Mouse (Mus musculus) intestine, embryonic 14.5 days (tissue): ENCODE measurements around the gene Dst. TPM values are rescaled to one million over a fixed set of nuclear protein-coding genes. Genes with fewer than 3 reads are reported as not detected.

ENCODE experiments used
- ATAC-seq: fragments of 200-750 bp; cut with Nextera tagmentation; replicated peaks from 2 replicates; pipeline ENCODE4 v1.8.0; 2017; ENCODE audit warnings: low read depth, moderate number of reproducible peaks, moderate TSS enrichment, moderate library complexity; ENCODE audit not compliant: low FRiP score, low TSS enrichment
- DNase-seq: peaks from one replicate; pipeline ENCODE4 v3.0.0-alpha.2; 2018; ENCODE audit warnings: low spot score
- H3K27ac ChIP-seq: fragments of 300-500 bp; sonication (generic); 2 replicates; pipeline ENCODE4 v1.5.1; 2014; ENCODE audit warnings: low read depth, mild to moderate bottlenecking, control low read depth
- H3K27me3 ChIP-seq: fragments of 300-500 bp; sonication (generic); replicated peaks from 2 replicates; pipeline ENCODE4 v1.6.1; 2014; ENCODE audit warnings: low read length, control low read depth; ENCODE audit not compliant: control insufficient read depth, insufficient read depth
- H3K36me3 ChIP-seq: fragments of 300-500 bp; sonication (generic); 2 replicates; pipeline ENCODE4 v1.6.1; 2014; ENCODE audit warnings: low read length, control low read depth; ENCODE audit not compliant: control insufficient read depth, insufficient read depth
- H3K4me1 ChIP-seq: fragments of 300-500 bp; sonication (generic); replicated peaks from 2 replicates; pipeline ENCODE4 v1.6.1; 2014; ENCODE audit warnings: low read length, control low read depth, mixed read lengths; ENCODE audit not compliant: control insufficient read depth, insufficient read depth
- H3K4me2 ChIP-seq: fragments of 300-500 bp; sonication (generic); 2 replicates; pipeline ENCODE4 v1.6.1; 2014; ENCODE audit warnings: low read length
- H3K4me3 ChIP-seq: fragments of 300-500 bp; sonication (generic); 2 replicates; pipeline ENCODE4 v1.5.1; 2014; ENCODE audit warnings: low read depth, low read length, control low read depth, mixed read lengths
- H3K9ac ChIP-seq: fragments of 300-500 bp; sonication (generic); 2 replicates; pipeline ENCODE4 v1.6.1; 2014; ENCODE audit warnings: mild to moderate bottlenecking, low read length
- H3K9me3 ChIP-seq: fragments of 300-500 bp; sonication (generic); 2 replicates; pipeline ENCODE4 v1.6.1; 2016; ENCODE audit warnings: low read length, control low read depth; ENCODE audit not compliant: control insufficient read depth
- WGBS: fragments of 180-500 bp; shearing (Covaris S2); extraction: QIAGEN DNeasy Blood & Tissue Kit; methylation state at CpG from one replicate; pipeline ENCODE4 v1.1.7; 2014; 5-methylcytosine and 5-hydroxymethylcytosine counted together
- polyA plus RNA-seq: library from polyadenylated mRNA; unstranded; fragments of >200 nt; fragmentation: Nextera tagmentation; extraction: Ambion mirVana; gene quantifications from 2 replicates; pipeline ENCODE4 v1.2.1, GENCODE M21; 2014

The Dst gene
- polyA plus RNA-seq, 1 experiment from 2014 or later = 27.7 TPM

DNA sequence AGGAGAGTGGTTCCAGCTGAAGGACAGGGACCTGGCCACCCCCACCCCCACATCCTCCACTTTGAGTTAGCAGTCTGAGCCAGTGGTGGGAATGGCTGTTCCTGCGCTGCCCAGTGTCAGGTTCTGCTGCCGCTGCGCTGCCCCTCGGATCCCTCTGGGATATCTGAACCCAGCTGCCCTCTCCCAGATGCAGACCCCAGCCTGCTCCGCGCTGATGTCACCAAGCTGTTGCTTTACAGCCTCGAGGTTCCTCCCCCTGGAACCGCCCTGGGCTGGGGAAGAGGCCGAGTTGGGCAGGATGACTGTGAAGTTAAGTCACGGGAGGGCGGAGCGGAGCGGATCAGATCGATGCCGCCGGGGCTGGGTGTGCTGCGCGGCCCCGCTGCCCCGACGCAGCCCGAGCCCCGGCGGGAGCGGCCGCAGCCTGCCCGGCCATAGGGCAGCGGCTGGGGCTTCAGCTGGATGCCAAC, 328.3 kb downstream of the Dst start:
- Histone ChIP-seq H3K4me2 (peak overlapping the region; percentile 78), H3K9ac (peak overlapping the region; percentile 55), H3K4me1 (peaks cover 16% of the 10 kb centered on the region), H3K27ac (peak overlapping the region; percentile 24; the same call in 1 of the 2 replicates), H3K9me3 (no peaks in the 10 kb centered on the region), H3K4me3 (peak overlapping the region; percentile 56), H3K27me3 (no peaks in the 10 kb centered on the region), H3K36me3 (no peaks in the 10 kb centered on the region)
- peak; percentile 89 for ATAC-seq
- under 1% methylated on average over 28 of the region's 28 CpGs for WGBS
- DNase-seq = peak; percentile 80

GRCm38 (mm10) chr1:34237211-34237610, 329.2 kb downstream of the Dst start:
- Histone ChIP-seq H3K4me1 (peaks cover 16% of the 10 kb centered on the region), H3K27me3 (no peaks in the 10 kb centered on the region), H3K27ac (no peak overlapping the region), H3K4me3 (peak overlapping the region; percentile 56), H3K9me3 (no peaks in the 10 kb centered on the region), H3K36me3 (no peaks in the 10 kb centered on the region), H3K4me2 (peak overlapping the region; percentile 78), H3K9ac (peak overlapping the region; percentile 55; the same call in 1 of the 2 replicates)
- WGBS = 25% methylated on average over 14 of the region's 14 CpGs
- DNase-seq (peak; percentile 56), ATAC-seq (no peak)

- ATAC-seq = no peak
- peaks cover 16% of the 10 kb centered on the region for H3K4me1 ChIP-seq
- no peak overlapping the region for H3K9ac ChIP-seq
- peak overlapping the region; percentile 78 for H3K4me2 ChIP-seq
- H3K27ac ChIP-seq = no peak overlapping the region; the same call in 1 of the 2 replicates
- no peaks in the 10 kb centered on the region for H3K36me3 ChIP-seq
- no peaks in the 10 kb centered on the region for H3K27me3 ChIP-seq
- WGBS = 53% methylated on average over 12 of the region's 12 CpGs
- peak overlapping the region; percentile 56 for H3K4me3 ChIP-seq
- DNase-seq = no peak
- no peaks in the 10 kb centered on the region for H3K9me3 ChIP-seq
These were observed 329.7 kb downstream of the Dst start for GRCm38 (mm10) chr1:34237689-34238091.

DNA sequence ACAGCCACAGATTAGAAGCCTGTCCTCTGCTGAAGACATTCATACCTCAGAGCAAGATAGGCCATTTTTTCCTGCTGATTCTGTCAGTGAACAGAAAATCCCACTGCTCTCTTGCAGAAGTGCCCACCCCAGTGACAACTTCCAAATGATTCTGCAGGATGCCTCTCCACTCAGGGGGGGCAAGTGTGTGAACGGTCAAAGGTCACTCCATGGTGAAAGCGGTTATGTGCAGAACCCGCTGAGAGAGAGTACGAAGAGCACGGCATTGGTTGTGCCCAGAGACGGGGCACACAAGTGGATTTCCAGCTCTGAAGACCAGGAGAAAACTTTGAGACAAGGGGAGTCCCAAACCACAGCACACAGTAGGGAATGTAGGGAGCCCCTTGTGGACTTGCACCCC, 330.2 kb downstream of the Dst start:
- ATAC-seq = no peak
- H3K27me3 ChIP-seq = no peaks in the 10 kb centered on the region
- 81% methylated on average over 6 of the region's 6 CpGs for WGBS
- no peak for DNase-seq
- no peak overlapping the region for H3K27ac ChIP-seq
- H3K4me2 ChIP-seq = peak overlapping the region; percentile 78
- no peaks in the 10 kb centered on the region for H3K9me3 ChIP-seq
- no peaks in the 10 kb centered on the region; the same call in 1 of the 2 replicates for H3K36me3 ChIP-seq
- no peak overlapping the region for H3K4me3 ChIP-seq
- peaks cover 16% of the 10 kb centered on the region for H3K4me1 ChIP-seq
- no peak overlapping the region for H3K9ac ChIP-seq

- WGBS = 85% methylated on average over 10 of the region's 10 CpGs
- no peaks in the 10 kb centered on the region for H3K9me3 ChIP-seq
- H3K36me3 ChIP-seq = peaks cover 13% of the 10 kb centered on the region
- H3K27me3 ChIP-seq = no peaks in the 10 kb centered on the region
- ATAC-seq (no peak), DNase-seq (no peak)
- H3K4me1 ChIP-seq = no peaks in the 10 kb centered on the region; the same call in 1 of the 2 replicates
- no peak overlapping the region for H3K27ac ChIP-seq
- H3K4me3 ChIP-seq = no peak overlapping the region
- H3K9ac ChIP-seq = no peak overlapping the region
- no peak overlapping the region for H3K4me2 ChIP-seq
These were observed 336.7 kb downstream of the Dst start for GRCm38 (mm10) chr1:34244678-34245077.

- Histone ChIP-seq H3K9ac (no peak overlapping the region), H3K4me3 (no peak overlapping the region), H3K36me3 (peaks cover 13% of the 10 kb centered on the region), H3K27ac (no peak overlapping the region), H3K9me3 (no peaks in the 10 kb centered on the region), H3K4me1 (no peaks in the 10 kb centered on the region), H3K4me2 (no peak overlapping the region), H3K27me3 (no peaks in the 10 kb centered on the region)
- WGBS = 60% methylated on average over 15 of the region's 15 CpGs
- DNase-seq = no peak
- no peak for ATAC-seq
These were observed 338.1 kb downstream of the Dst start for GRCm38 (mm10) chr1:34245951-34246641.

GRCm38 (mm10) chr1:34246642-34246987, 338.6 kb downstream of the Dst start:
- H3K4me2 ChIP-seq = no peak overlapping the region
- H3K36me3 ChIP-seq = peaks cover 13% of the 10 kb centered on the region
- DNase-seq (no peak), ATAC-seq (no peak)
- no peaks in the 10 kb centered on the region for H3K27me3 ChIP-seq
- 88% methylated on average over 8 of the region's 8 CpGs for WGBS
- no peak overlapping the region for H3K4me3 ChIP-seq
- no peak overlapping the region for H3K9ac ChIP-seq
- no peaks in the 10 kb centered on the region for H3K4me1 ChIP-seq
- no peaks in the 10 kb centered on the region for H3K9me3 ChIP-seq
- H3K27ac ChIP-seq = no peak overlapping the region

- ATAC-seq (no peak; the same call in 1 of the 2 replicates), DNase-seq (no peak)
- no peak overlapping the region for H3K4me2 ChIP-seq
- no peaks in the 10 kb centered on the region for H3K27me3 ChIP-seq
- H3K36me3 ChIP-seq = peaks cover 19% of the 10 kb centered on the region
- H3K4me3 ChIP-seq = no peak overlapping the region
- H3K27ac ChIP-seq = no peak overlapping the region
- H3K9ac ChIP-seq = no peak overlapping the region
- no peaks in the 10 kb centered on the region for H3K9me3 ChIP-seq
- H3K4me1 ChIP-seq = peaks cover 4% of the 10 kb centered on the region; the same call in 1 of the 2 replicates
- WGBS = 59% methylated on average over 13 of the region's 13 CpGs
These were observed 343.1 kb downstream of the Dst start for GRCm38 (mm10) chr1:34251137-34251536.

DNA sequence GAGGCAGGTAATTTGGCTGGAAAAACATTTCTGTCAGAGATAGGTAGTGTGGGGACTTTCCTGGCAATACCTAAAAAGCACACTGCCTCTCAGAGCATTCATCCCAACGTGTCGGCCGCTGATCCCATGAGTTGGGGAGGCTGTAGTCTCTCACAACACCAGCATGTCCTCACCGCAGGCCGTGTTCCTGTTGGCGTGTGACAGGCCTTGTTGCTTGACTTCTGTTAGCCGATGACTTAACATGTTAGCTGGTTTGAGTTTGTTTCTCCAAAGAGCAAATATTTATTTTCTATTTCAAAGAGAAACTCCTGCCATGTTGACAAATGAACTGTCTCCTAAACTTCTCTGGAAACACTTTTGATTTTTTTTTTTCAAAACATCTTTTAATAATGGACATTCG, 344.2 kb downstream of the Dst start:
- Histone ChIP-seq H3K27me3 (no peaks in the 10 kb centered on the region), H3K27ac (no peak overlapping the region), H3K4me1 (peaks cover 4% of the 10 kb centered on the region; the same call in 1 of the 2 replicates), H3K36me3 (peaks cover 21% of the 10 kb centered on the region), H3K4me2 (no peak overlapping the region), H3K4me3 (no peak overlapping the region), H3K9ac (no peak overlapping the region), H3K9me3 (no peaks in the 10 kb centered on the region)
- no peak for DNase-seq
- ATAC-seq = no peak
- 83% methylated on average over 8 of the region's 8 CpGs for WGBS
